Mouse (Mus musculus) midbrain, embryonic 10.5 days (tissue): ENCODE results near the gene Trem3. TPM values are rescaled to one million over a fixed set of nuclear protein-coding genes. Genes with fewer than 3 reads are reported as not detected.

Experiments
- DNase-seq: peaks from one replicate; pipeline ENCODE4 v3.0.0-alpha.2; 2017; ENCODE audit warnings: low spot score
- H3K27ac ChIP-seq: fragments of 300-500 bp; sonication (generic); replicated peaks from 2 replicates; pipeline ENCODE4 v1.5.1; 2016; ENCODE audit warnings: mild to moderate bottlenecking
- H3K27me3 ChIP-seq: fragments of 300-500 bp; sonication (generic); 2 replicates; pipeline ENCODE4 v1.6.1; 2016; ENCODE audit warnings: low read depth, mild to moderate bottlenecking; ENCODE audit not compliant: poor library complexity, severe bottlenecking
- H3K36me3 ChIP-seq: fragments of 300-500 bp; sonication (generic); 2 replicates; pipeline ENCODE4 v1.6.1; 2016; ENCODE audit warnings: mild to moderate bottlenecking, moderate library complexity
- H3K4me1 ChIP-seq: fragments of 300-500 bp; sonication (generic); 2 replicates; pipeline ENCODE4 v1.6.1; 2016
- H3K4me3 ChIP-seq: fragments of 300-500 bp; sonication (generic); 2 replicates; pipeline ENCODE4 v1.5.1; 2016; ENCODE audit warnings: mild to moderate bottlenecking, moderate library complexity
- H3K9me3 ChIP-seq: fragments of 300-500 bp; sonication (generic); replicated peaks from 2 replicates; pipeline ENCODE4 v1.6.1; 2016; ENCODE audit warnings: mild to moderate bottlenecking
- WGBS: fragments of 180-500 bp; shearing (Covaris S2); methylation state at CpG from one replicate; pipeline ENCODE4 v1.1.7; 2016; 5-methylcytosine and 5-hydroxymethylcytosine counted together
- polyA plus RNA-seq: library from polyadenylated mRNA; unstranded; fragments of >200 nt; fragmentation: Nextera tagmentation; extraction: Ambion mirVana; gene quantifications from 2 replicates; pipeline ENCODE4 v1.2.1, GENCODE M21; 2016

Gene Trem3
- polyA plus RNA-seq, 1 experiment from 2014 or later = not detected

DNA sequence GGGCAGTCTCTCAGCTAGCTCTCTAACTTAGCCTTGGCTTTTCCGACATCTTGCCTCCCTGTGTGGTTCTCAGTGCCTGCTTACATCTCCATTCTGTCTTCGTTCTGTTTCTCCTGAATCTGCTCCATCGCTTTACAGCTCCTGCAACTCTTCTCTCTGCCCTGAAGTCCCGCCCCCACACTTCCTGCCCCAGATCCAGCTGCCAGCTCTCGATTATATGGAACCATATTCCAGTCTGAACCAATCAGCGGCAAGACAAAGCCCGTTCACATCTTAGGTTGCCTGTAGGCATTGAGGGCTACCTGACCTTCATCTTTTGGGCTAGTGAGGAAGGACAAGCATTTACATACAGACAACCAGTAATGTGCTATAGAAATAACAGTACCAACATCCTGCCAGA lies 3.1 kb downstream of the Trem3 start:
- H3K9me3 ChIP-seq = no peaks in the 10 kb centered on the region
- no peaks in the 10 kb centered on the region for H3K36me3 ChIP-seq
- no peak for DNase-seq
- peaks cover 5% of the 10 kb centered on the region; the same call in 1 of the 2 replicates for H3K4me1 ChIP-seq
- H3K27ac ChIP-seq = no peak overlapping the region
- 92% methylated on average over 7 of the region's 7 CpGs for WGBS
- H3K4me3 ChIP-seq = no peak overlapping the region
- H3K27me3 ChIP-seq = no peaks in the 10 kb centered on the region

DNA sequence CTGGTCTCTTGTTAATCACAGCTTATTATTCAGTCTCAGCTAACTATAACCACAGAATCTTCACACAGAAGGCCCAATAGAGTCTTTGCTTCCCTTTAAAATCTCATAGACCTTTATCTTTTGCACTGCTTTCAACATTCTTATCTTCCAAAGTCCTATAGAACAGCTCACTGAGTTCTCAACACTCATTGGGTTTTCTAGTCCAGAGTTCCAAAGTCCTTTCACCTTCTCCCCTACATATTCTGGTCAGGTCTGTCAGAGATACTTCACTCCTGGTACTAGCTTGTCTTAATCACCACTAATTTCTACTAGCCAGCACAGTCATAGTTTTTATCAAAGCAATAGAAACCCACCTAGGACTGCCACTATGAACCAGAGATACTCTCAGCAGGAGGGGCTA lies 9.0 kb downstream of the Trem3 start:
- no peaks in the 10 kb centered on the region for H3K27me3 ChIP-seq
- no peak overlapping the region for H3K4me3 ChIP-seq
- DNase-seq = no peak
- no peak overlapping the region for H3K27ac ChIP-seq
- H3K36me3 ChIP-seq = no peaks in the 10 kb centered on the region
- H3K9me3 ChIP-seq = peaks cover 13% of the 10 kb centered on the region
- peaks cover 5% of the 10 kb centered on the region; the same call in 1 of the 2 replicates for H3K4me1 ChIP-seq

DNA sequence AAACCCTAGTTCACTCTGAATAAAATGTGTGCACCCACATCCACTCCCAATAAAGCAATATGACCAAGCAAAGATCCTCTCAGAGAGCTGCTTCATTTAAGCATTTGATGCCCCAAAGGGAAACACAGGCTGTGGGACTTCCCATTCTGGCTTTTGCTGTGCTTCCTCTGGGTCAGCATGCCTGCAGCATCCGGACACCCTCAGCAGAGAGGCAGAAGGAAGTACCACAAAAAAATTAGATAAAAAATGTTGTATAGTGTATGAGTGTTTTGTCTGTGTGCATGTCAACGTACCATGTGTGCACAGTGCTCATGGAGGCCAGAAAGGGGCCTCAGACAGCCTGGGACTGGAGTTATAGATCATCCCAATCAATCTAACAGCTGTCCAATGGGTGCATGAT lies 14.3 kb downstream of the Trem3 start:
- H3K27ac ChIP-seq = no peak overlapping the region
- 84% methylated on average over 2 of the region's 2 CpGs for WGBS
- no peak for DNase-seq

DNA sequence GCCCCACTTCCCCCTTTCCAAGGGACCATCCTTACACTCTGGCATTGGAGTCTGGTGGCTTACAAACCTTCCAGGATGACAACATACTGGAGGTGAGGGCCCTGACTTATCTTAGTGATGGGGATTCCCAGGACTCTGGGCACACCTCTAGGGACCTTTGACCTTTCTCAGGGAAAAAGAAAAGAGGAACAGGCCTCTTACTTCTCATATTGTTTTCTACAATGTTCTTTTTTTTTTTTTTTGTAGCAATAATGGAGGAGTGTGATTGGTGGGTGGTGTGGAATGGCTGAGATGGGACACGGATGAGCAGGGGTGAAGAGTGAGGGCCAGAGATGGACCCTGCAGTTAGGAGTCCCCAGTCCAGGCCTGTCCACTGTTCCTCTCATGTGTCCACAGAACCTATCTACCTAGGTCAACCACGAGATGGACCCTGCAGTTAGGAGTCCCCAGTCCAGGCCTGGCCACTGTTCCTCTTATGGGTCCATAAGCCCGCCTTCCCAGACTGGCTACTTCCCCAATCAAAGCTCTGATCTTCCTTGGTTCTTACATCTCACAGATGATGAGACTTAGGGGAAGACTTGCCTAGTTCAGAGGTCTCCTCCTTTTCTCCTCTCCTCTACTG lies 16.3 kb downstream of the Trem3 start, which contains the start of gene Treml4:
TSS of gene Treml4 (plus strand) at position 555 of the 622 bp plus-strand sequence.
- H3K36me3 ChIP-seq = no peaks in the 10 kb centered on the region
- H3K9me3 ChIP-seq = peaks cover 11% of the 10 kb centered on the region
- DNase-seq = no peak
- H3K4me3 ChIP-seq = no peak within 1 kb of the TSS
- H3K4me1 ChIP-seq = peaks cover 14% of the 10 kb centered on the region
- no peak within 1 kb of the TSS for H3K27ac ChIP-seq
- H3K27me3 ChIP-seq = no peaks in the 10 kb centered on the region
- 80% methylated on average over 3 of the region's 3 CpGs for WGBS

More for the DNA sequence above, 14.3 kb downstream of the Trem3 start:
- H3K4me3 ChIP-seq = no peak overlapping the region
- H3K9me3 ChIP-seq = peaks cover 13% of the 10 kb centered on the region
- H3K36me3 ChIP-seq = no peaks in the 10 kb centered on the region
- H3K27me3 ChIP-seq = no peaks in the 10 kb centered on the region
- peaks cover 14% of the 10 kb centered on the region for H3K4me1 ChIP-seq

DNA sequence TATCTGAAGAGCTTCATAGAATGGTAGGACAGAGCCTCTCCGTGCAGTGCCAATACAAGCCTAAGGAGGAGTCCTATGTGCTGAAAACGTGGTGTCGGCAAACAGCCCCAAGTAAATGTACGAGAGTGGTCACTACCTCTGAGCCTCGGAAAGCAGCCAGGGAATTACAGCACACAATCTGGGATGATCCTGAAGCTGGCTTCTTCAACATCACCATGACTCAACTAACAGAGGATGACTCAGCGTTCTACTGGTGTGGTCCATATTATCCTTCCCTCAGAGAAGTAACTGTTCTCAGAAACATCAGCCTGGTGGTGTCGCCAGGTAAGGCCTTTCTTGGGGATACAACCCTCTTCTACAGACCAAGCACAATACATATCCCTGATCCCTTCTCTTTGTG lies 17.1 kb downstream of the Trem3 start:
- Histone ChIP-seq H3K4me1 (peaks cover 14% of the 10 kb centered on the region), H3K27me3 (no peaks in the 10 kb centered on the region), H3K27ac (no peak overlapping the region), H3K4me3 (no peak overlapping the region), H3K9me3 (peaks cover 3% of the 10 kb centered on the region; the same call in 1 of the 2 replicates), H3K36me3 (no peaks in the 10 kb centered on the region)
- no peak for DNase-seq
- whole genome bisulfite sequencing = 91% methylated on average over 7 of the region's 7 CpGs

DNA sequence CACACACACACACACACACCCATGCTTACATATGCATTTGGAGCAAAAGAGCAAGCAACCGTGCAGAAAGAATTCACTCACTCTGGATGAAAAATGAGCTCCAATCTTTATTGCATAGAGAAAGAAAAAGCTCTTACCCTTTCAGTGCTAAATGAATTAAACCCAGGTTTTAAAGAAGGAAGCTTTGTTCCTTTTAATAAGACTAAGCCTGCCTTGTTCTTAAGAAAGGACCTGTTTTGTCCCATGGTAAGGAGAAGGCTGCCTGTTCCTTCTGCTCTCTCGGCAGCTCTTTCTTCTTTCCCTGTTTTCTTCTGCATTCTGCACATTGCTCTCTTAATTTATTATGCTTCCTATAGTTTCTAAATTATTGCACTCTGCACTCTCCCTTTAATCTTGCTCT lies 18.6 kb downstream of the Trem3 start:
- 33% methylated on average over 2 of the region's 2 CpGs for WGBS
- no peaks in the 10 kb centered on the region for H3K9me3 ChIP-seq
- no peaks in the 10 kb centered on the region for H3K36me3 ChIP-seq
- peaks cover 14% of the 10 kb centered on the region for H3K4me1 ChIP-seq
- no peak overlapping the region for H3K27ac ChIP-seq
- no peak overlapping the region for H3K4me3 ChIP-seq
- DNase-seq = no peak
- no peaks in the 10 kb centered on the region for H3K27me3 ChIP-seq

DNA sequence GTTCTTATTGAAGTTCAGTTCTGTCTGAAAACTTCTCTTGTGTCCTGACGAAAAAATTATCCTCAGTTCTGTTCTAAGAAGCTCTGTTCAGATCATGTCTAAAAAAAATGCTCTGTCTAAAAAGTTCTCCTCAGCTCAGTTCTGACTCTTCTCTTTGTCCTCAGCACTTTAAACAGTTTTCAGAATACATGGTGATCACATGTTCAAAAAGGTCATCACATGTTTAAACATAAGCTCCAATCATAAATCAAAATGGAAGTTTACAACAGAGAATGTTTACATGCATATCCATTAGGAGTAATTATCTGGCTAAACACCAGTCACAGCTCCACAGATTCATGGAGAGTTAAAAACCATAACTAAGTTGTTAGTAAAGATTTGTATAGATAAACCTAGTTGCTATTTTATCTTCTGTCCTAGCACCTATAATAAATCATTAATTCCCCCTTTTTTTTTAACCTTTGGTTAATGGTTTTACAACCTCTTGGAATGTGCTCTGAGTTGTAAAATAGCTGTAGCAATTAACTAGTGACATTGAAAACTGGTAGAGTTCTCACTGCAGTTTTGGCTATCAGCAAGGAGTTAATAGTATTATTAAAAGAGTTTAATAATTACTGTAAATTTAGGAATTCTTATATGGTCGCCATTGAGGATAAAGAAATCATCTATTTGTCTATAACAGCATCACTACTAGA lies 19.2 kb downstream of the Trem3 start:
- Histone ChIP-seq H3K27ac (no peak overlapping the region), H3K9me3 (no peaks in the 10 kb centered on the region), H3K4me3 (no peak overlapping the region), H3K36me3 (no peaks in the 10 kb centered on the region), H3K4me1 (peaks cover 14% of the 10 kb centered on the region), H3K27me3 (no peaks in the 10 kb centered on the region)
- no peak for DNase-seq
- WGBS = 53% methylated on average over 2 of the region's 2 CpGs

DNA sequence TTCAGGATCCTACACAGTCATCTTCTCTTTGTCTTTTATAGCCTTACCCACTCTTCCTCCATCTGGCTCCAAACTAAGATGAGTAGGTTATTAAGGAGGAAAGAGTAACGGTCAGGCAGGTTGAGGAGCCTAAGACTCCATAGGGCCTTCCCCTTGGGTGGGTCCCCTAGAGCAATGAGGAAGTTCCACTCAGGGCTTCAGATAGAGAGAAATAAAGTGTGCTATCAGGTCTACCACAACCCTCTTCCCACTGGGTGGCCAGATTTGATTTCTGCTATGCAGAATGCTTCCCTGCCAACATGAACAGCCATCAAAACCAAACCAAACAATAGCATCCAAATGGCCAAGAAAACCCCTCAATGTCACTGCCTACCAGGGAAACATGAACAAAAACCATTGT lies 20.0 kb downstream of the Trem3 start:
- Histone ChIP-seq H3K4me3 (no peak overlapping the region), H3K4me1 (peaks cover 14% of the 10 kb centered on the region), H3K27ac (no peak overlapping the region), H3K27me3 (no peaks in the 10 kb centered on the region), H3K9me3 (no peaks in the 10 kb centered on the region), H3K36me3 (no peaks in the 10 kb centered on the region)
- WGBS = 82% methylated on average over 1 of the region's 1 CpGs
- DNase-seq = no peak

DNA sequence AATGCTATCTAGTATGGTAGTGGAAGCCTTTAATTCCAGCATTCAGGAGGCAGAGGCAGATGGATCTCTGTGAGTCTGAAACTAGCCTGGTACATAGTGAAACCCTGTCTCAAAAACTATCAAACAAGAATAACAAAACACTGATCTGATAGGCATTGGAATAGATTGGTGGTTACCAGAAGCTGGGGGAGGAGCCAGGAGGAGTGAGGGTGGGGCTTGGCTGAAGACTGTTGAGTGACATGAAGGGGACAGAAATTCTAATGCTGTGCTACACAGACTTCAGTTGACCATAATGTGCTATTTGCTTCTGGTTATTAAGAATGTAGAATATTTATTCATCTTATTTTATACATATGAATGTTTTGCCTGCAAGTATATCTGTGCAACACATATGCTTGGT lies 20.7 kb downstream of the Trem3 start:
- peaks cover 14% of the 10 kb centered on the region for H3K4me1 ChIP-seq
- H3K27ac ChIP-seq = no peak overlapping the region
- DNase-seq = no peak
- H3K9me3 ChIP-seq = no peaks in the 10 kb centered on the region
- no peaks in the 10 kb centered on the region for H3K36me3 ChIP-seq
- no peaks in the 10 kb centered on the region for H3K27me3 ChIP-seq
- H3K4me3 ChIP-seq = no peak overlapping the region

DNA sequence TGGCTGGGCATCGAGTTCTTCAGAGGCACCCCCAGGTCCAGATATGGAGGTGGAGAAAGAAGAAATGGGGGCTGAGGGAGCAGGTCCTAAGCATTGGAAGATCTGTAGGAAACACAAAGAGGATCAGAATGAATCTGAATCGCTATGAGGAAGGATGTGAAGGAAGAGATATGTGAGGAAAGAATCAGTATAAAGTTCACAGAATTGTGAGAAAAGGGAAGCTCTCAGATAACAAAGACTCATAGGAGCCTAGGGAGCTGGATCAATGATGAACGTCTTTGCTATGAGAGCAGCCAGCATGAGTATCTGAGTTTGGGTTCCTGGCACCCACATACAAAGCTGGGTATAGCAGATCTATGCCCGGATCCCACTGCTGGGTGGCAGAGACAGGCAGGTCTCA lies 22.3 kb downstream of the Trem3 start:
- DNase-seq = no peak
- H3K9me3 ChIP-seq = no peaks in the 10 kb centered on the region
- no peaks in the 10 kb centered on the region for H3K36me3 ChIP-seq
- H3K4me1 ChIP-seq = peaks cover 14% of the 10 kb centered on the region
- H3K27ac ChIP-seq = no peak overlapping the region
- H3K4me3 ChIP-seq = no peak overlapping the region
- WGBS = 78% methylated on average over 4 of the region's 4 CpGs
- H3K27me3 ChIP-seq = no peaks in the 10 kb centered on the region

DNA sequence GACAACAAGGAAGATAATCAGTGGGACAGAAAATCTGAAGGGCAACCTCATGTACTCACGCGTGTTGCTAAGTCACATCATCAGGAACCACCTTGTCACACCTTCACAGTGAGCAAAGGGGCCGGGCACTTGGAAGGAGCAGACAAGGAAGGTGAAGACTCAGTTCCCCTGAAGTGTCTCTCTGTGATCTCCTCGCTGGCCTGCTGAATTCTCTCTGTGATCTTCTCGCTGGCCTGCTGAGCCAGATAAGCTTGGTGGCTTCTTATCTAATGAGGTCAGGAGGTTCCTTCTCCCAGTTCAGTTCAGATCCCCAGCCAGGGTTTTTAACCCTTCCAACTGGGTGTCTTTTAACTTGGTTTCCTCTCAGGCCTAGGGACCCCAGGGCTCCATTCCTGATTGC lies 24.6 kb downstream of the Trem3 start:
- Histone ChIP-seq H3K27me3 (no peaks in the 10 kb centered on the region), H3K36me3 (no peaks in the 10 kb centered on the region), H3K4me3 (no peak overlapping the region), H3K27ac (no peak overlapping the region), H3K4me1 (no peaks in the 10 kb centered on the region), H3K9me3 (no peaks in the 10 kb centered on the region)
- no peak for DNase-seq
- whole genome bisulfite sequencing = 78% methylated on average over 5 of the region's 5 CpGs

DNA sequence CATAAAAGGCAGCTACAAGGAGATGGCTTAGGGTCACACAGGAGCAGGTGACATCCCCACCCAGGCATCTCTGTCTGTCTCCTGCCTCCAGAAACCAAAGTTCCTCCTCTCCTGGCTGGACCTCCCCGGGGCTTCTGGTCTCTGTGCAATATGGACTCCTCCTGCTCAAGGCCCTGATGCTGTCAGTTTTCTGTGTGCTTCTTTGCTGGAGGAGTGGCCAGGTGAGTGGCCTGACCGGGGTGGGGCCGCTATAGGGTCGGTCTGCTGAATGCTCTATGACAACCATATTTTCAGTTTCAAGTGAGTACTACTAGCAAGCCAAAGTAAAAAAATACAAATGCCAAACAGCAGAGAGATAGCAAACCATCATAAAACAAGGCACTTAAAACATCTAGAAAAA lies 25.0 kb downstream of the Trem3 start:
- no peak for DNase-seq
- WGBS = 90% methylated on average over 4 of the region's 4 CpGs
- no peak overlapping the region for H3K27ac ChIP-seq
- no peaks in the 10 kb centered on the region for H3K27me3 ChIP-seq
- H3K4me3 ChIP-seq = no peak overlapping the region
- H3K9me3 ChIP-seq = no peaks in the 10 kb centered on the region
- H3K4me1 ChIP-seq = no peaks in the 10 kb centered on the region
- H3K36me3 ChIP-seq = no peaks in the 10 kb centered on the region

DNA sequence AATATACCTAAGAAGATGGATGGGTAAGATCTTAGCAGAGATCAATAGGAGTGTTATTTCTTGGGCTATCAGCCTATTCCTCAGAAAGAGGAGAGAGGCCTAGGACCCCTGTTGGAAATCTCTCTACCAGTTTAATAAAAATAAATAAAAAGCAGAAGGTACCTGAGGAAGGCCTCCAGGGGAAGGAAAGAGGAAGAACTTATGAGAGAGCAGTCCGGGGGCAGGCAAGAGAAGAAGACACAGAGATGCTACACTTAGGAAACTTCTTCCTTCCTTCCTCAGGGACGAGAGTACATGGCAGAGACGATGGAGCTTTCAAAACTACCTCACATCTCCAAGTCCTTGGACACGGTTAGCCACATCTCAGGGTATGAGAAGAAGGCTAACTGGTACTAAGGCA lies 26.5 kb downstream of the Trem3 start:
- no peak for DNase-seq
- 89% methylated on average over 4 of the region's 4 CpGs for WGBS
- H3K27me3 ChIP-seq = no peaks in the 10 kb centered on the region
- H3K27ac ChIP-seq = no peak overlapping the region
- no peak overlapping the region for H3K4me3 ChIP-seq
- no peaks in the 10 kb centered on the region for H3K36me3 ChIP-seq
- no peaks in the 10 kb centered on the region for H3K9me3 ChIP-seq
- H3K4me1 ChIP-seq = no peaks in the 10 kb centered on the region
